Mouse (Mus musculus) cortical plate, adult 2 months (tissue): ENCODE results near the gene Fam222a.

Experiments used
- CTCF ChIP-seq: fragments of 200-500 bp; IDR thresholded peaks from 2 replicates; pipeline ENCODE4 v1.5.1; 2011; ENCODE audit warnings: mild to moderate bottlenecking, control low read depth, low read length; ENCODE audit not compliant: insufficient read depth; ENCODE audit errors: extremely low read depth
- POLR2A ChIP-seq: fragments of 200-500 bp; IDR thresholded peaks from 2 replicates; pipeline ENCODE4 v1.6.1; 2011; ENCODE audit warnings: mild to moderate bottlenecking, low read length, control low read depth; ENCODE audit not compliant: insufficient read depth; ENCODE audit errors: extremely low read depth

- TF ChIP-seq CTCF (no peak), POLR2A (no peak)
Measured at GRCm38 (mm10) chr5:114563994-114564393, 3.8 kb upstream of the Fam222a start.
